Mouse (Mus musculus) left cerebral cortex, adult 9 months (tissue): Measurements from ENCODE around the gene Ldb1.
A peak's percentile ranks its signal among the peaks of the same experiment; 100 is the strongest.

ENCODE experiments used
- DNase-seq, 2 experiments: peaks; one replicate each; pipeline ENCODE4 v3.0.0; 2022; ENCODE audit warnings: low spot score in 2 of 2

The Ldb1 gene

GRCm38 (mm10) chr19:46044271-46044992, 582 bp downstream of the Ldb1 start, which contains the start of gene Pprc1:
Pprc1 (plus strand) TSS chr19:46044886.
- no peak for DNase-seq

DNA sequence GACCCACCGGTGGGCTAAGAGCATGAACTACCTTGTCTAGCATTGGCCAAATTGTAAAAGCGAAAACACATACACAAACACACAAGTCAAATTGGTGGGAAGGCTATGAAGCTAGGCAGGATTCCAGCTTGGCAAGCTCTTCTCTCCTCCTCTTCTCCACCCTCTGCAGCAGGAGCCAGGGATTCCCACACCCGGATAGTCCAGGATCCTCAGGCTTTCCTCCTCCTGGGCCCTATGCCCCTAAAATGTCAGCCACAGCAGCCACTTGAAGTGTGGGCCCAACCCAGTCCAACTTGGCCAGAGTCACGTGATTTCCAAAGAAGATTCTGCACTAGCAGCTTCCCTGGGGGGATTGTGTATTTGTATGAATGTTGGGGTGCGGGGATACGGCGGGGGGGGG, 1.6 kb downstream of the Ldb1 start:
- DNase-seq = no peak

- DNase-seq = peak in 1 of 2 experiments; percentile 60
These were observed 2.5 kb downstream of the Ldb1 start for GRCm38 (mm10) chr19:46042476-46043011.

DNA sequence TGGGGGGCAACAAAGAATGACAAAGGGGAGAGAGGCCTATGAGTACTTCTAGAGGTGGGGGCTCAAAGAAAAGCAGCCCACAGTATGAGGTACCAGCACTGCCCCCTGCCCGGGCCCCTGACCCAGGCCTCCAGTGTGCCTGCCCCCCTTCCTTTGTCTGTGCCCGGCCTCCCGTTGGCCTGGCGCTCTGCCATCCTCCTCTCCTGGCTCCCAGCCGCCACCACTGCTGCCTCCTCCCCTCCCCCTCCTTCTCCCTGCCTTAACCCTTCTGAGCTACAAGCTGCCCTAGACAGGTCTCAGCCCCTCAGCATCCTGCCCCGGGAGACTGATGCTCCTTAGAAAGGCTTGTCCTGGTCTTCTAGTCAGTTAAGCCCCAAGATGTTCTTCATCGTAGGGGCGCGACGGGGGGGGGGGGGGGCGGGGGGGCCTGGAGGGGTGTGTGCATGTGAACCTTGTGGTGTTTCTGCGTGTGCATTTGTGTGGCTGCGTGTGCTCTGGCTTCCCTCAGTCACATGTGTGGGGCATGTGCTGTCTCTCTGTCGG, 3.0 kb downstream of the Ldb1 start:
- peak in 1 of 2 experiments; percentile 83 for DNase-seq

GRCm38 (mm10) chr19:46041299-46041932, 3.6 kb downstream of the Ldb1 start:
- no peak for DNase-seq

DNA sequence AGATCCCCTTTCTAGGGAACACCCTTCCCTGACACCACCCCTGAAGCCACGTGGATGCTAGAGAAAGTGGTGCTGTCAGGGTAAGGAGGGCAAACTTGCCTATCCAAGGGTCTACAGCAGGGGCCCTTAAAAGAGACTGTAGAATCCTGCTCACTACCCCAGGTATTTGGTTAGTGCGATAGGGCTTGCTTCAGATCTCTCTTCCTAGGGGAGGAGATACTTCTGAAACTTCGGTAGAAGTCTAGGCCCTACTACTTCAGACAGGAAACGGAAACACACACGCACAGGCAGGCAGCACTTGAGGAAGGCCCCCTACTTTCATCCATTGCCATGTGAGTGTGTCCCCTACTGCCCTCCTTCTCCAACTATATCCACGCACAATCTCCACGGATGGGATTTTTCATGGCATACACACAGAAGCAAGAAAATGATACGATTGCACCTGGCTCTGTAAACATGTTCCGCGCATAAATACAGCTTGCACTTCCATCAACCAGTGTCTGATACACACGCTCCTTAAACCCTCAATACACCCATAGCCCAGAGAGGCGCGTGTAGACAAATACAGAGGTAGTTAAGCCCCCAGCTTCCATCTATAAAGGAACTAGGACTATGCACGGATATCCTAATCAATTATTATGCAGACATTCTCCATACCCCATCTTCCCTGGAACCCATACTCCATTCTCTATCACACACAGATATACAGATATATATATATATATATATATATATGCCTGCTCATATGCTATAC, 4.7 kb downstream of the Ldb1 start:
- no peak for DNase-seq

- peak in 1 of 2 experiments; percentile 66 for DNase-seq
These were observed 5.5 kb downstream of the Ldb1 start for GRCm38 (mm10) chr19:46039478-46039877.

- no peak for DNase-seq
These were observed 6.2 kb downstream of the Ldb1 start for GRCm38 (mm10) chr19:46038851-46039260.

DNA sequence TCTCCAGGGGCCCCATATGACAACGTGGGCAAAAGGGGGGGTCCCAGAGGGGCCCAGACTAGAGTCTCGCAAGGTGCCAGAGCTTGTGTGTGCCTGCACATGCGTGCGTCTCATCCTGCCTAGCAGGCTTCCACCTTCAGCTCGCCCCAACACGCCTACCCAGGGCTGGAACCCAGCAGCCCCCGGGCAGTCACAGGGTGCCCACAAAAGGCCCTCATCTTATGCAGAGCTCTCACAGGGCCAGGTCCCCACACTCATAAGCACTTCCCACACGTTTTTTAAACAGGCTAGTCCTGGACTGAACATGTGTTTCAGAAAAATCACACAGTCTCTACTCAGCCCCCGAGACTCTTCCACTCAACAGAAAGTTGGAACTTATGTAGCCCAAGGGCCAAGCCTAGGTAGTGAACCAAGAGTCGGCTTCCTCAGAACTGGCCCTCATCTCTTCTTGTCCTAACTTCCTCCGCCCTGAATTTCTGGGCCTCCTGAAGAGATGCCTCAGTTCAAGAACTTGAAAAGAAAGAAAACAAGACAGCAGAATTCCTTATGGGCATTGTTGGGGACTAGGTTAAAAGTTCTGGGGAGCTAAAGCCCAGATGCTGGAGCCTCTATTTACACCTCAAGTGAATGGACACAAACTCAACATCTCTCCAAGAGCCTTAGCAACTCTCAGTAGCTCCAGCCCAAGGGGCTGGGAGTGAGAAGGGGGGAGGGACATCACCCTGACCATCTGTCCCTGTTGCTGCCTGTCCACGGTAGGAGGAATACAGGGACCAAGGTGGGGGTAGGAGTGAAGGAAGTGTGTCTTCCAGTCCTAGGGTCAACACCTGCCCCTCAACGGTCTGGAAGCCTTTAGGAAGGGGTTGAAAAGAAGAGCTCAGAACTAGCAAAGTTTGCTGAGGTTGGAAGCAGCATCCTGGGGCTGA, 6.8 kb downstream of the Ldb1 start:
- DNase-seq = no peak

DNA sequence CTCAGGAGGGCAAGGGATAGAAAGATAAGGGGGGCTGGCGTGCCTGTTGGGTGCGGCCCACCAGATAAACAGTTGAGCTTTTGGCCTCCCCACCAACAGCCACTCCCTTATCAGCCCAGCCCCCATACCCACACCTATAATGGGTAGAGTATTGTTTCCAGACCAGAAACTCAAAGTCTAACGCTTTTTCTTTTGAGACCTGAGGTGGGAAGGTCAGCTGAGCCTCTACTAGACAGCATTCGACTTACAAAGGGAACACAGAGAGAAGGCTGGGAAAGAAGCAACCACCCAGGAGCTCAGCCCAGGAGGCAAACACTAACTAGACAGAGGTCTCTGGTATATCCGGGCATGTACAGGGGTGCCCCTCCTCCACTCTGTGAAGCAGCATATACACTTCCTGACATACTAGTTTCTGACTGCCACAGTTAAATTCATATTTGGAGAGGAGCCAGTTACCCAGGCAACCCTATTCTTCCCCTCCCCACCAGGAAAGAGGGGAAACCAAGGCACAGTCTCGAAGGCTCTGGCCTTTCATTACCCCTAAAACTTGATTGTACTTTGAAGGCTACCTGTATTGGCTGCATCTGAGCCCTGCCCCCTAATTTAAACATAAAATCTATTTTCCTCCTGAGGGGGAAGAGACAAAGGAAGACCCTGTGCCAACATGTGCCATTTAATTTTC, 7.6 kb downstream of the Ldb1 start:
- DNase-seq = no peak

GRCm38 (mm10) chr19:46036477-46037242, 8.4 kb downstream of the Ldb1 start:
- no peak for DNase-seq

DNA sequence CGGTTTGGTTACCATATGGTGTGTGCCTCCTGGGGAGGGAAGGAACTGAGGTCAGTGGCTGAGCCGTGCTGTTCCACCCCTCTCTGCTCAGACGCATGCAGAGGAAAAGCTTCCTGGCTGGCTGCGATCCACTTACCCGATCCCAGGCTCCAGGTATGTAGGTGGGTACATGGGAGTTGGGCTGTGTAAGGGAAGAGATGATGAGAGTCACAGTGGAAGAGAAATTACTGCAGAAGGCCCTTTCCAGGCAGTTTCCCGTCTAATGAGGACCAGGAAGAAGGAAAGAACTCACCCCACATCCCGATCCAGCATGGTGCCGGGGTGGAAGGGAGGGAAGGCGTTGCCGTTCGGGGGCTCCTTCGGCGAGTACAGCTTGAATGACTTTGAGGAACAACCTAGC, 9.0 kb downstream of the Ldb1 start:
- DNase-seq = no peak

GRCm38 (mm10) chr19:46033911-46034310, 11.1 kb downstream of the Ldb1 start:
- no peak for DNase-seq

- no peak for DNase-seq
These were observed 12.1 kb downstream of the Ldb1 start for GRCm38 (mm10) chr19:46032731-46033510.

GRCm38 (mm10) chr19:46031689-46032432, 13.2 kb downstream of the Ldb1 start:
- no peak for DNase-seq

GRCm38 (mm10) chr19:46030196-46030983, 14.6 kb downstream of the Ldb1 start:
- DNase-seq = no peak

DNA sequence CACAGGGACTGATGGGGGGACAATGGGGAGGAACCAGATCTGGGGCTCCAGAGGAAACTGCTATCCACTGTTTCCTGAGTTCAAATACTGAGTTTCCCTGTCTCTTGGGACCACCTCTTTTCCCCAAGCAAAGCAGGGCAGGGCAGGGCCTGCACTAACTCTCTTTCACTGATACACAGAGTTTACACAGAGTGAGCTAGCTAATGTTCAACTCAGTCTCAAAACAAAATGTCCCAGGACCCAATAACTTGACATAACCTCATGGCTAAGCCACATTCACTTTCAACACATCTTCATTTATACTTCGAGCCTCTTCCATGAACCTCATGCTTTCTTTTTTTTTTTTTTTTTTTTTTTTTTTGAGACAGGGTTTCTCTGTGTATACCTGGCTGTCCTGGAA, 15.4 kb downstream of the Ldb1 start:
- no peak for DNase-seq
